Mouse (Mus musculus): ENCODE data around the gene Pik3c2a.

The Pik3c2a gene

GRCm38 (mm10) chr7:116443004-116443696 is at the start of gene Pik3c2a:
Gene Pik3c2a, minus strand, starts transcription at chr7:116443449.
- TF ChIP-seq GATA4 (IDR thresholded peaks at IDR 0.05; ENCODE audit: insufficient replicate concordance, low read length) = peak; percentile 5; the same call in 1 of the 2 replicates

- no peak for TF ChIP-seq GATA4 (IDR thresholded peaks at IDR 0.05; ENCODE audit: insufficient replicate concordance, low read length)
Measured at GRCm38 (mm10) chr7:116491113-116491512, 47.9 kb upstream of the Pik3c2a start.

- no peak for TF ChIP-seq GATA4 (IDR thresholded peaks at IDR 0.05; ENCODE audit: insufficient replicate concordance, low read length)
Measured at GRCm38 (mm10) chr7:116485062-116485601, 41.9 kb upstream of the Pik3c2a start.

GRCm38 (mm10) chr7:116484213-116484612 is 41.0 kb upstream of the Pik3c2a start:
- TF ChIP-seq GATA4 (IDR thresholded peaks at IDR 0.05; ENCODE audit: insufficient replicate concordance, low read length) = no peak

- TF ChIP-seq GATA4 (IDR thresholded peaks at IDR 0.05; ENCODE audit: insufficient replicate concordance, low read length) = no peak
Measured at GRCm38 (mm10) chr7:116483782-116484181, 40.5 kb upstream of the Pik3c2a start.

- no peak for TF ChIP-seq GATA4 (IDR thresholded peaks at IDR 0.05; ENCODE audit: insufficient replicate concordance, low read length)
Measured at GRCm38 (mm10) chr7:116483106-116483505, 39.9 kb upstream of the Pik3c2a start.

- TF ChIP-seq GATA4 (IDR thresholded peaks at IDR 0.05; ENCODE audit: insufficient replicate concordance, low read length) = no peak
Measured at GRCm38 (mm10) chr7:116476264-116476663, 33.0 kb upstream of the Pik3c2a start.

- no peak for TF ChIP-seq GATA4 (IDR thresholded peaks at IDR 0.05; ENCODE audit: insufficient replicate concordance, low read length)
Measured at GRCm38 (mm10) chr7:116475836-116476235, 32.6 kb upstream of the Pik3c2a start.

- no peak for TF ChIP-seq GATA4 (IDR thresholded peaks at IDR 0.05; ENCODE audit: insufficient replicate concordance, low read length)
Measured at GRCm38 (mm10) chr7:116462114-116462513, 18.9 kb upstream of the Pik3c2a start.

- TF ChIP-seq GATA4 (IDR thresholded peaks at IDR 0.05; ENCODE audit: insufficient replicate concordance, low read length) = no peak
Measured at GRCm38 (mm10) chr7:116458985-116459441, 15.8 kb upstream of the Pik3c2a start.

GRCm38 (mm10) chr7:116457391-116457790 is 14.1 kb upstream of the Pik3c2a start:
- no peak for TF ChIP-seq GATA4 (IDR thresholded peaks at IDR 0.05; ENCODE audit: insufficient replicate concordance, low read length)

GRCm38 (mm10) chr7:116456964-116457363 is 13.7 kb upstream of the Pik3c2a start:
- no peak for TF ChIP-seq GATA4 (IDR thresholded peaks at IDR 0.05; ENCODE audit: insufficient replicate concordance, low read length)

- no peak for TF ChIP-seq GATA4 (IDR thresholded peaks at IDR 0.05; ENCODE audit: insufficient replicate concordance, low read length)
Measured at GRCm38 (mm10) chr7:116446645-116447044, 3.4 kb upstream of the Pik3c2a start.

- TF ChIP-seq GATA4 (IDR thresholded peaks at IDR 0.05; ENCODE audit: insufficient replicate concordance, low read length) = peak; percentile 12; the same call in 1 of the 2 replicates
Measured at GRCm38 (mm10) chr7:116444326-116444809, 1.1 kb upstream of the Pik3c2a start.

- TF ChIP-seq GATA4 (IDR thresholded peaks at IDR 0.05; ENCODE audit: insufficient replicate concordance, low read length) = no peak
Measured at GRCm38 (mm10) chr7:116443697-116444325, 562 bp upstream of the Pik3c2a start.

- no peak for TF ChIP-seq GATA4 (IDR thresholded peaks at IDR 0.05; ENCODE audit: insufficient replicate concordance, low read length)
Measured at GRCm38 (mm10) chr7:116442226-116442625, 1.0 kb downstream of the Pik3c2a start.
